Mouse (Mus musculus): ENCODE measurements at regions not wholly inside any gene's neighbourhood (a gene's known extent, or its start where the extent isn't known, plus 50 kb on each side); places are given as distances from the start of the nearest gene placed in this dataset.
A peak's percentile ranks its signal among the peaks of the same experiment; 100 is the strongest.

- no peak for ATAC-seq (ENCODE audit: low read depth)
- no peak for DNase-seq (ENCODE audit: low spot score)
- no peaks in the 10 kb centered on the region for H3K36me3 ChIP-seq (ENCODE audit: control insufficient read depth, insufficient read depth, low read length)
- H3K4me3 ChIP-seq (ENCODE audit: low read depth, low read length), result no peak overlapping the region
- WGBS, result 75% methylated on average over 1 of the region's 1 CpGs
- H3K27me3 ChIP-seq (replicated peaks; ENCODE audit: control insufficient read depth, insufficient read depth, low read length), result no peaks in the 10 kb centered on the region
- H3K27ac ChIP-seq (replicated peaks; ENCODE audit: low read depth, low read length), result no peak overlapping the region
- H3K4me1 ChIP-seq (ENCODE audit: control insufficient read depth, insufficient read depth, low read length), result no peaks in the 10 kb centered on the region
- no peak overlapping the region for H3K9ac ChIP-seq (ENCODE audit: low read depth, low read length)
- no peaks in the 10 kb centered on the region for H3K9me3 ChIP-seq (ENCODE audit: control insufficient read depth, low read length)
- H3K4me2 ChIP-seq (ENCODE audit: low read depth, low read length), result no peak overlapping the region
Measured at GRCm38 (mm10) chr14:88410722-88411437, 60.3 kb downstream of the Pcdh20 start.

DNA sequence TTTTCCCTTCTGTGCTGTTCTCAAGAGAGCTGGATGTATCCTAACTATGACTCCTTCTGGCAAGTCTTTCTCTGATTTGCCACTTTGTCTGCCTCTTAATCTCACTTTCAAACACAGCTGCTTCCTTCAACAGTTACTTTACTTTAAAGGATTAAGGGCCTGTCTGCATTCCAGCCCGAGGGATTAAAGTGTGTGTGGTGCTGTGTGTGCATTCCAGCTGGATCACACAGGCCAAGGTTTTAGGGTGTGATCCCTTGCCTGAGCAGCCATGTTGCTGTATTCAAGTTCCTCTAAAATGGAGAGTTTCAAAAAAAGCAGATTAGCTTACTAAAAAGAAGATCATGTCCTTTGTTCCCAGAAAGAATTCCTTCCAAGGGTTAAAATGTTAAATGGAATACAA, 71.9 kb downstream of the Pcdh20 start:
- Histone ChIP-seq H3K4me2 (ENCODE audit: low read depth, low read length) (no peak overlapping the region), H3K27me3 (replicated peaks; ENCODE audit: control insufficient read depth, insufficient read depth, low read length) (no peaks in the 10 kb centered on the region), H3K9me3 (ENCODE audit: control insufficient read depth, low read length) (0 out of 2 replicates have a peak, but pooled peaks cover 3% of the 10 kb centered on the region), H3K4me1 (ENCODE audit: control insufficient read depth, insufficient read depth, low read length) (no peaks in the 10 kb centered on the region), H3K9ac (ENCODE audit: low read depth, low read length) (no peak overlapping the region), H3K36me3 (ENCODE audit: control insufficient read depth, insufficient read depth, low read length) (no peaks in the 10 kb centered on the region), H3K4me3 (ENCODE audit: low read depth, low read length) (no peak overlapping the region), H3K27ac (replicated peaks; ENCODE audit: low read depth, low read length) (no peak overlapping the region)
- WGBS, result 30% methylated on average over 1 of the region's 1 CpGs
- DNase-seq (ENCODE audit: low spot score), result peak; percentile 39
- ATAC-seq (ENCODE audit: low read depth), result 0 out of 2 replicates have a peak, but pooled peaks have one; percentile 60

DNA sequence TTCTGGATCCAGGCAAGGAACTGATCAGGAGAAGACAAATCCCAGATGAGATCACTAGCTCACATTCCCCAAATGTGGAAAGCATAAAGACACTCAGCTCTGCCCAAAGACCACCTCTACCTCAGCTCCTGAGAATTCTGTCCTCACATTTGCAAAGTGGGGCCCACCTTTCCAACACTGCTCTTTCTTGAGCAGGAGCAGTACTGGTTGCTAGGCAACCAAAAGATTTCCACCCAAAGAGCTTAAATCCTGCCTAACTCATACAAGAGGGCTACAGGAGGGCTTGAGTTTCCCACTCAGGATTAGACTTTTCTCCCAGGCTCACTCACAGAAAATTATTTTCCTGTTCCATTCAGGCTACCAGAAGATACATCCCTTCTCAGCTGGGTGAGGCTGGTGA, 74.0 kb downstream of the Pcdh20 start:
- no peak overlapping the region for H3K4me3 ChIP-seq (ENCODE audit: low read depth, low read length)
- H3K4me1 ChIP-seq (ENCODE audit: control insufficient read depth, insufficient read depth, low read length), result no peaks in the 10 kb centered on the region
- H3K27ac ChIP-seq (replicated peaks; ENCODE audit: low read depth, low read length), result no peak overlapping the region
- no peaks in the 10 kb centered on the region for H3K27me3 ChIP-seq (replicated peaks; ENCODE audit: control insufficient read depth, insufficient read depth, low read length)
- H3K36me3 ChIP-seq (ENCODE audit: control insufficient read depth, insufficient read depth, low read length), result no peaks in the 10 kb centered on the region
- no peak overlapping the region for H3K9ac ChIP-seq (ENCODE audit: low read depth, low read length)
- ATAC-seq (ENCODE audit: low read depth), result peak; percentile 63
- peak; percentile 46 for DNase-seq (ENCODE audit: low spot score)
- 0 out of 2 replicates have a peak, but pooled peaks cover 3% of the 10 kb centered on the region for H3K9me3 ChIP-seq (ENCODE audit: control insufficient read depth, low read length)
- no peak overlapping the region for H3K4me2 ChIP-seq (ENCODE audit: low read depth, low read length)

- no peaks in the 10 kb centered on the region for H3K4me1 ChIP-seq (ENCODE audit: control insufficient read depth, insufficient read depth, low read length)
- H3K4me2 ChIP-seq (ENCODE audit: low read depth, low read length), result no peak overlapping the region
- no peak overlapping the region for H3K9ac ChIP-seq (ENCODE audit: low read depth, low read length)
- H3K36me3 ChIP-seq (ENCODE audit: control insufficient read depth, insufficient read depth, low read length), result no peaks in the 10 kb centered on the region
- no peak for ATAC-seq (ENCODE audit: low read depth)
- peak; percentile 54 for DNase-seq (ENCODE audit: low spot score)
- no peaks in the 10 kb centered on the region for H3K27me3 ChIP-seq (replicated peaks; ENCODE audit: control insufficient read depth, insufficient read depth, low read length)
- no peak overlapping the region for H3K27ac ChIP-seq (replicated peaks; ENCODE audit: low read depth, low read length)
- no peak overlapping the region for H3K4me3 ChIP-seq (ENCODE audit: low read depth, low read length)
- H3K9me3 ChIP-seq (ENCODE audit: control insufficient read depth, low read length), result 0 out of 2 replicates have a peak, but pooled peaks cover 3% of the 10 kb centered on the region
- WGBS, result 55% methylated on average over 4 of the region's 4 CpGs
Measured at GRCm38 (mm10) chr14:88395016-88395415, 76.2 kb downstream of the Pcdh20 start.

DNA sequence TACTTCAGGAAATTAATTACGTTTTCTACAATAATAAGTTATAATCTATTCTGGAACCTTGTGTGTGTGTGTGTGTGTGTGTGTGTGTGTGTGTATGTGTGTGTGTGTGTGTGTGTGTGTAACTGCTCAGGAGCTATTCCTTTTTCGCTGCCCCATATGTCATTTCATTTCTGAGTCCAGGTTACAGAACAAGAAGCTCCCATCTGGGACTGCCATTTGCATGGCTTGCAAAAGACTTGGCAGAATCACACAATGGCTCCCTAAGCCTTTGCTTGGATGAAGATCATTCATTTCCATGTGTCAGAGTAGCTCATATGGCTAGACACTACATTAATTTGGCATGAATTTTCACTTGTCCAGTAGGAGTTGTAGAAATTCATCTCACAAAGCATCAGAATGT, 86.6 kb downstream of the Pcdh20 start:
- H3K9ac ChIP-seq (ENCODE audit: low read depth, low read length), result no peak overlapping the region
- WGBS, result 91% methylated on average over 2 of the region's 2 CpGs
- H3K4me3 ChIP-seq (ENCODE audit: low read depth, low read length), result no peak overlapping the region

DNA sequence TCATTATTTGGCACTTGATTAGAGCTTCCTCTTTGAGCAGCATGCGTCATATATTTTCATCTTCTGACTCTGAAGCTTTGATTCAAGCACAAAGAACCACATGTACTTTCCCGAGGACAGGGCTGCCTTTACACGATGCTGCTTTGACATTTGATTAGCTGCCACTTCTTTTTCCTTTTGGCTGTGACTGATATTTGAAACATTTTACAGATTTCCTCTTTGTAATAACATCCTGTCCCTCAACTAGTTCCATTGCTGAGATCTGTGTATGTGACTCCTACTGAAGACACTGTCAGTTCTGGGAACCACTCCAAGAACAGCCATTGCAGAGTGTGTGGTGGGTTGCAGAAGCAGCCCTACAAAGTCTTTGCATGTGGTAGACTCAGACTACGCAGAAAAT, 124.0 kb downstream of the Pcdh20 start:
- Histone ChIP-seq H3K9ac (ENCODE audit: low read depth, low read length) (no peak overlapping the region), H3K27me3 (replicated peaks; ENCODE audit: control insufficient read depth, insufficient read depth, low read length) (no peaks in the 10 kb centered on the region), H3K4me3 (ENCODE audit: low read depth, low read length) (no peak overlapping the region), H3K4me1 (ENCODE audit: control insufficient read depth, insufficient read depth, low read length) (no peaks in the 10 kb centered on the region), H3K4me2 (ENCODE audit: low read depth, low read length) (no peak overlapping the region), H3K36me3 (ENCODE audit: control insufficient read depth, insufficient read depth, low read length) (no peaks in the 10 kb centered on the region), H3K27ac (replicated peaks; ENCODE audit: low read depth, low read length) (no peak overlapping the region), H3K9me3 (ENCODE audit: control insufficient read depth, low read length) (no peaks in the 10 kb centered on the region)
- 47% methylated on average over 4 of the region's 4 CpGs for WGBS
- DNase-seq (ENCODE audit: low spot score) (peak; percentile 75), ATAC-seq (ENCODE audit: low read depth) (no peak)

More for the DNA sequence above, 86.6 kb downstream of the Pcdh20 start:
- ATAC-seq (ENCODE audit: low read depth) (no peak), DNase-seq (ENCODE audit: low spot score) (no peak)
- Histone ChIP-seq H3K9me3 (ENCODE audit: control insufficient read depth, low read length) (no peaks in the 10 kb centered on the region), H3K36me3 (ENCODE audit: control insufficient read depth, insufficient read depth, low read length) (no peaks in the 10 kb centered on the region), H3K4me2 (ENCODE audit: low read depth, low read length) (no peak overlapping the region), H3K27ac (replicated peaks; ENCODE audit: low read depth, low read length) (no peak overlapping the region), H3K4me1 (ENCODE audit: control insufficient read depth, insufficient read depth, low read length) (no peaks in the 10 kb centered on the region), H3K27me3 (replicated peaks; ENCODE audit: control insufficient read depth, insufficient read depth, low read length) (no peaks in the 10 kb centered on the region)

GRCm38 (mm10) chr14:88337304-88337703, 133.9 kb downstream of the Pcdh20 start:
- no peak overlapping the region for H3K9ac ChIP-seq (ENCODE audit: low read depth, low read length)
- DNase-seq (ENCODE audit: low spot score) (peak; percentile 5), ATAC-seq (ENCODE audit: low read depth) (no peak)
- H3K27ac ChIP-seq (replicated peaks; ENCODE audit: low read depth, low read length), result no peak overlapping the region
- H3K4me1 ChIP-seq (ENCODE audit: control insufficient read depth, insufficient read depth, low read length), result no peaks in the 10 kb centered on the region
- 64% methylated on average over 10 of the region's 10 CpGs for WGBS
- H3K36me3 ChIP-seq (ENCODE audit: control insufficient read depth, insufficient read depth, low read length), result no peaks in the 10 kb centered on the region
- H3K9me3 ChIP-seq (ENCODE audit: control insufficient read depth, low read length), result no peaks in the 10 kb centered on the region
- H3K4me3 ChIP-seq (ENCODE audit: low read depth, low read length), result no peak overlapping the region
- no peak overlapping the region for H3K4me2 ChIP-seq (ENCODE audit: low read depth, low read length)
- no peaks in the 10 kb centered on the region for H3K27me3 ChIP-seq (replicated peaks; ENCODE audit: control insufficient read depth, insufficient read depth, low read length)

DNA sequence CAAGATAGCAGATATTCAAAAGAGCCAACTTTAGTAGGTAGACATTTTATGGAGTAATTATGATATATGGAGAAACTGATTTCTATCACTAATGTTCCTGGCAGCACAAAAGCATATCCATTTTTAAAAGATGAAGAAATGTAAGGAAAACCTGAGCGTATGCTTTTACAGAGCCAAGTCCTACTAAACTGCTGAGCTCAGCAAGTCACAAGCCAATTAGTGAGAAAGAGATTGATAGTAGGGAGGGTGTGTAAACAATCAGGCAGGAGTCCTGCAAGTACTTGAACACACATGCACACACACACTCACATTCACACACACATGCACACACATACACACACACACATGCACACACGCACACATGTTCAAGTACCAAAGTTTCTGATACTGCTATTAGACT, 140.6 kb downstream of the Pcdh20 start:
- Histone ChIP-seq H3K4me1 (ENCODE audit: control insufficient read depth, insufficient read depth, low read length) (no peaks in the 10 kb centered on the region), H3K4me2 (ENCODE audit: low read depth, low read length) (no peak overlapping the region), H3K9ac (ENCODE audit: low read depth, low read length) (no peak overlapping the region), H3K27me3 (replicated peaks; ENCODE audit: control insufficient read depth, insufficient read depth, low read length) (no peaks in the 10 kb centered on the region), H3K4me3 (ENCODE audit: low read depth, low read length) (no peak overlapping the region), H3K27ac (replicated peaks; ENCODE audit: low read depth, low read length) (no peak overlapping the region), H3K9me3 (ENCODE audit: control insufficient read depth, low read length) (no peaks in the 10 kb centered on the region), H3K36me3 (ENCODE audit: control insufficient read depth, insufficient read depth, low read length) (no peaks in the 10 kb centered on the region)
- WGBS, result 79% methylated on average over 2 of the region's 2 CpGs
- DNase-seq (ENCODE audit: low spot score) (no peak), ATAC-seq (ENCODE audit: low read depth) (no peak)

GRCm38 (mm10) chr14:88326411-88326810, 144.8 kb downstream of the Pcdh20 start:
- ATAC-seq (ENCODE audit: low read depth), result no peak
- Histone ChIP-seq H3K27me3 (replicated peaks; ENCODE audit: control insufficient read depth, insufficient read depth, low read length) (no peaks in the 10 kb centered on the region), H3K4me2 (ENCODE audit: low read depth, low read length) (no peak overlapping the region), H3K9ac (ENCODE audit: low read depth, low read length) (no peak overlapping the region), H3K4me3 (ENCODE audit: low read depth, low read length) (no peak overlapping the region), H3K36me3 (ENCODE audit: control insufficient read depth, insufficient read depth, low read length) (no peaks in the 10 kb centered on the region), H3K9me3 (ENCODE audit: control insufficient read depth, low read length) (no peaks in the 10 kb centered on the region), H3K4me1 (ENCODE audit: control insufficient read depth, insufficient read depth, low read length) (no peaks in the 10 kb centered on the region), H3K27ac (replicated peaks; ENCODE audit: low read depth, low read length) (no peak overlapping the region)
- no peak for DNase-seq (ENCODE audit: low spot score)
- WGBS, result 88% methylated on average over 4 of the region's 4 CpGs
